Comparison of ENCODE assay signal across 18 mouse cellular contexts in genomic region chr12:71781220-71781619, GRCm38 (mm10). TPM values are rescaled to one million over a fixed set of nuclear protein-coding genes. Genes with fewer than 3 reads are reported as not detected.
DNase-seq lines count a peak whose midpoint lies in the region; ATAC-seq and TF ChIP-seq lines count a peak whose summit lies in the region.
"Had no signal": no experiment of that assay in that cellular context is flagged by ENCODE, and none has a peak within 500 bp of the region (broad histone marks: within the 10 kb centered on the region; RNA-seq: fewer than 3 reads in every experiment).

No protein-coding gene starts in this region.

- H3K4me3 ChIP-seq in embryonic facial prominence, embryonic 12.5 days, result no peak overlapping the region
- H3K4me3 ChIP-seq in embryonic facial prominence, embryonic 10.5 days, result no peak overlapping the region
- H3K4me3 ChIP-seq in kidney, adult 2 months (ENCODE audit: insufficient read depth, low read depth, low read length), result no peak overlapping the region
- peak overlapping the region; percentile 79 for H3K4me3 ChIP-seq in megakaryocyte, embryonic 14.5 days (replicated peaks)
- H3K4me3 ChIP-seq in layer of hippocampus, adult 2 months, result no peak overlapping the region
- H3K4me3 ChIP-seq: hindbrain, embryonic 13.5 days; intestine, embryonic 15.5 days; midbrain, embryonic 15.5 days had no signal

- no peaks in the 10 kb centered on the region for H3K27me3 ChIP-seq in embryonic facial prominence, embryonic 12.5 days
- no peaks in the 10 kb centered on the region for H3K27me3 ChIP-seq in embryonic facial prominence, embryonic 10.5 days (replicated peaks; ENCODE audit: low read depth, poor library complexity, severe bottlenecking)
- H3K27me3 ChIP-seq in kidney, adult 2 months (replicated peaks; ENCODE audit: control insufficient read depth, insufficient read depth, low read length), result no peaks in the 10 kb centered on the region; the same call in 1 of the 2 replicates
- H3K27me3 ChIP-seq in megakaryocyte, embryonic 14.5 days (replicated peaks), result peaks cover 12% of the 10 kb centered on the region
- H3K27me3 ChIP-seq: hindbrain, embryonic 13.5 days; intestine, embryonic 15.5 days; midbrain, embryonic 15.5 days had no signal

- ATAC-seq in embryonic facial prominence, embryonic 12.5 days (ENCODE audit: insufficient number of reproducible peaks, insufficient read depth, low FRiP score, low TSS enrichment), result 0 out of 2 replicates have a peak, but pooled peaks have one; percentile 52
- no peak for ATAC-seq in megakaryocyte, adult 5-6 weeks (ENCODE audit: poor library complexity, severe bottlenecking)
- ATAC-seq in megakaryocyte-erythroid progenitor cell, adult 5-6 weeks (replicated peaks; ENCODE audit: low FRiP score, low TSS enrichment, poor library complexity, severe bottlenecking), result 0 out of 2 replicates have a peak, but pooled peaks have one; percentile 41
- ATAC-seq: activated CD4-positive, CD25-positive, alpha-beta regulatory T cell, adult 4 months; intestine, embryonic 15.5 days; midbrain, embryonic 15.5 days had no signal

- H3K36me3 ChIP-seq in embryonic facial prominence, embryonic 12.5 days, result no peaks in the 10 kb centered on the region
- no peaks in the 10 kb centered on the region for H3K36me3 ChIP-seq in embryonic facial prominence, embryonic 10.5 days (replicated peaks)
- no peaks in the 10 kb centered on the region for H3K36me3 ChIP-seq in kidney, adult 2 months (ENCODE audit: control insufficient read depth, insufficient read depth, low read length)
- no peaks in the 10 kb centered on the region for H3K36me3 ChIP-seq in megakaryocyte, embryonic 14.5 days (replicated peaks; ENCODE audit: low read length)
- H3K36me3 ChIP-seq: hindbrain, embryonic 13.5 days; intestine, embryonic 15.5 days; midbrain, embryonic 15.5 days had no signal

- H3K9ac ChIP-seq in embryonic facial prominence, embryonic 12.5 days, result no peak overlapping the region
- H3K9ac ChIP-seq: hindbrain, embryonic 13.5 days; intestine, embryonic 15.5 days; midbrain, embryonic 15.5 days had no signal

- no peak for TF ChIP-seq CTCF in kidney, adult 2 months (conservative IDR thresholded peaks at IDR 0.05; ENCODE audit: insufficient read depth, insufficient read length, low read depth, low read length)
- no peak for TF ChIP-seq CTCF in layer of hippocampus, adult 2 months (conservative IDR thresholded peaks at IDR 0.05)

- WGBS in embryonic facial prominence, embryonic 12.5 days, result 46% methylated on average over 7 of the region's 7 CpGs
- 63% methylated on average over 7 of the region's 7 CpGs for WGBS in embryonic facial prominence, embryonic 10.5 days
- WGBS in kidney, adult 2 months, result 44% methylated on average over 7 of the region's 7 CpGs

- no peak for TF ChIP-seq POLR2A in kidney, adult 2 months (IDR thresholded peaks at IDR 0.05; ENCODE audit: low read depth, low read length)

- H3K27ac ChIP-seq in embryonic facial prominence, embryonic 12.5 days, result no peak overlapping the region
- no peak overlapping the region for H3K27ac ChIP-seq in embryonic facial prominence, embryonic 10.5 days (replicated peaks)
- no peak overlapping the region for H3K27ac ChIP-seq in kidney, adult 2 months (ENCODE audit: insufficient read depth, low read depth, low read length)
- H3K27ac ChIP-seq in layer of hippocampus, adult 2 months, result no peak overlapping the region
- H3K27ac ChIP-seq: hindbrain, embryonic 13.5 days; intestine, embryonic 15.5 days; midbrain, embryonic 15.5 days; stomach, postnatal 0 days had no signal

- H3K4me2 ChIP-seq in embryonic facial prominence, embryonic 12.5 days (replicated peaks), result no peak overlapping the region
- H3K4me2 ChIP-seq: hindbrain, embryonic 13.5 days; intestine, embryonic 15.5 days; midbrain, embryonic 15.5 days had no signal

- H3K9me3 ChIP-seq in embryonic facial prominence, embryonic 12.5 days, result no peaks in the 10 kb centered on the region
- H3K9me3 ChIP-seq in embryonic facial prominence, embryonic 10.5 days, result no peaks in the 10 kb centered on the region
- no peaks in the 10 kb centered on the region for H3K9me3 ChIP-seq in megakaryocyte, embryonic 14.5 days
- H3K9me3 ChIP-seq: hindbrain, embryonic 13.5 days; intestine, embryonic 15.5 days; midbrain, embryonic 15.5 days had no signal

- 0 out of 2 replicates have a peak, but pooled peaks cover 3% of the 10 kb centered on the region for H3K4me1 ChIP-seq in embryonic facial prominence, embryonic 12.5 days
- H3K4me1 ChIP-seq in embryonic facial prominence, embryonic 10.5 days, result peaks cover 24% of the 10 kb centered on the region
- H3K4me1 ChIP-seq in kidney, adult 2 months (ENCODE audit: control insufficient read depth, insufficient read depth, low read length), result no peaks in the 10 kb centered on the region
- H3K4me1 ChIP-seq in megakaryocyte, embryonic 14.5 days, result peaks cover 28% of the 10 kb centered on the region

- no peak for DNase-seq in embryonic facial prominence, embryonic 10.5 days (ENCODE audit: low spot score)
- DNase-seq in kidney, adult 2 months, result peak; percentile 40
- no peak for DNase-seq in kidney, adult 8-10 months
- no peak for DNase-seq in layer of hippocampus, adult 2 months (ENCODE audit: low spot score in 2 of 2)
- DNase-seq: adrenal gland, postnatal 25 days; cerebellum, adult 8-10 months; gastrocnemius, postnatal 36 days; right cerebral cortex, postnatal 14 days; thymus, postnatal 36 days had no signal

RNA-seq across cellular contexts. Expression of gene Daam1, which starts 49.7 kb away (rescaled TPM):
- 8.4 and 9.8 TPM in 2 replicates for polyA plus RNA-seq in embryonic facial prominence, embryonic 12.5 days (2016; fragmentation: Nextera tagmentation; extraction: Ambion mirVana)
- polyA plus RNA-seq in embryonic facial prominence, embryonic 10.5 days (2016; fragmentation: Nextera tagmentation; extraction: Ambion mirVana), result 7.3 and 7.4 TPM in 2 replicates
- 4.7 and 5.2 TPM in 2 replicates for polyA plus RNA-seq in kidney, adult 2 months (2012; rRNA removed)
- polyA plus RNA-seq in megakaryocyte, embryonic 14.5 days (2012; ENCODE audit: insufficient read depth, low replicate concordance), result 52.8 and 186 TPM in 2 replicates
- total RNA-seq in megakaryocyte, adult 5-6 weeks (2015), result 12.3 and 12.7 TPM in 2 replicates
- total RNA-seq in megakaryocyte, adult 5-6 weeks (2017), result 14.6 and 18.0 TPM in 2 replicates
- total RNA-seq in megakaryocyte-erythroid progenitor cell, adult 5-6 weeks (2014; fragmentation: Nextera tagmentation), result 34.9 and 41.6 TPM in 2 replicates
- 36.5 and 45.9 TPM in 2 replicates for total RNA-seq in megakaryocyte-erythroid progenitor cell, adult 5-6 weeks (2017)
- total RNA-seq in layer of hippocampus, adult 2 months (2021), result 10 to 100 TPM; 64.9 to 69.3 TPM
